Mouse (Mus musculus) spleen, adult 2 months (tissue): ENCODE results near the gene Sars. TPM values are rescaled to one million over a fixed set of nuclear protein-coding genes. Genes with fewer than 3 reads are reported as not detected.

ENCODE experiments used
- DNase-seq, 2 experiments: peaks; one replicate each; pipeline versions ENCODE4 v3.0.0 to v3.0.0-alpha.2; 2012 to 2021; ENCODE audit warnings: low spot score in 2 of 2, low read depth in 1 of 2
- H3K27ac ChIP-seq: fragments of 200-500 bp; 2 replicates; pipeline ENCODE4 v1.5.1; 2012; ENCODE audit warnings: low read length, inconsistent platforms; ENCODE audit not compliant: insufficient read depth
- H3K27me3 ChIP-seq: fragments of 200-500 bp; 2 replicates; pipeline ENCODE4 v1.6.1; 2012; ENCODE audit warnings: mild to moderate bottlenecking, moderate library complexity, low read length, inconsistent platforms; ENCODE audit not compliant: control insufficient read depth, insufficient read depth
- H3K36me3 ChIP-seq: fragments of 200-500 bp; 2 replicates; pipeline ENCODE4 v1.6.1; 2012; ENCODE audit warnings: mild to moderate bottlenecking, low read length, inconsistent platforms; ENCODE audit not compliant: control insufficient read depth, insufficient read depth
- H3K4me1 ChIP-seq: fragments of 200-500 bp; 2 replicates; pipeline ENCODE4 v1.6.1; 2011; ENCODE audit warnings: inconsistent platforms; ENCODE audit not compliant: control insufficient read depth, insufficient read depth, insufficient read length
- H3K4me3 ChIP-seq: fragments of 200-500 bp; 2 replicates; pipeline ENCODE4 v1.5.1; 2011; ENCODE audit warnings: mild to moderate bottlenecking, inconsistent platforms; ENCODE audit not compliant: insufficient read depth, insufficient read length; ENCODE audit errors: extremely low read depth
- CTCF ChIP-seq: fragments of 200-500 bp; IDR thresholded peaks from 2 replicates; pipeline ENCODE4 v1.5.1; 2011; ENCODE audit warnings: mild to moderate bottlenecking, inconsistent platforms; ENCODE audit not compliant: insufficient read depth, insufficient read length, insufficient replicate concordance; ENCODE audit errors: extremely low read depth
- POLR2A ChIP-seq: fragments of 200-500 bp; IDR thresholded peaks from 2 replicates; pipeline ENCODE4 v1.6.1; 2011; ENCODE audit warnings: low read depth, low read length, inconsistent platforms
- WGBS: fragments of 180-500 bp; shearing (Covaris S2); methylation state at CpG from one replicate; pipeline ENCODE4 v1.1.7; 2018; 5-methylcytosine and 5-hydroxymethylcytosine counted together
- polyA plus RNA-seq: library from polyadenylated mRNA; depleted of rRNA; stranded (reverse); fragments of >200 nt; gene quantifications from 2 replicates; pipeline ENCODE4 v1.2.3, GENCODE M21; 2012

Sars gene
- polyA plus RNA-seq, 1 experiment: 22.2 TPM

DNA sequence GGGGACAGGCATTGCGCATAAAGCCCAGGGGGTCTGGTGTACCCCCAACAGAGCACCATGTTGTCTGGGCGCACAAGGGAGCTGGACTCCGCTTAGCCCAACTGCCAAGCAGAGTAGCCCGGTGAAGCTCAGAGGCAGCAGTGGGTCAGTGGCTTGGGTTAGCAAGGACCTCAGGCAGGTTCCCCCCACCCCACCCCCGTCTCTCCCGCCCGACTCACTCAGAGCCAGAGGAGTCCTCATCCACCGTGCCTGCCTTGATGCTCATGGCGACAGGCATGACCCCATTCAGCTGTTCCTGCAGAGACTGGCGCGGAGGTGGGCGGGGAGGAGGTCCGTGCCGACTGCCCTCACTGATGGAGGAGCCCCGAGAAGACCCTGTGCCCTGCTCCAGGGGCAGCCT lies 52.2 kb downstream of the Sars start:
- Histone ChIP-seq H3K4me1 (no peaks in the 10 kb centered on the region), H3K36me3 (no peaks in the 10 kb centered on the region), H3K4me3 (no peak overlapping the region), H3K27me3 (no peaks in the 10 kb centered on the region), H3K27ac (no peak overlapping the region)
- TF ChIP-seq POLR2A (no peak), CTCF (no peak)
- no peak for DNase-seq
- WGBS: 87% methylated on average over 15 of the region's 15 CpGs

- Histone ChIP-seq H3K27ac (no peak overlapping the region), H3K4me1 (no peaks in the 10 kb centered on the region), H3K27me3 (no peaks in the 10 kb centered on the region), H3K4me3 (no peak overlapping the region), H3K36me3 (no peaks in the 10 kb centered on the region)
- DNase-seq: no peak
- no peak for TF ChIP-seq CTCF
- no peak for TF ChIP-seq POLR2A
- 69% methylated on average over 10 of the region's 10 CpGs for WGBS
Measured at GRCm38 (mm10) chr3:108392299-108392698, 52.7 kb downstream of the Sars start.

- peak; percentile 91 to 92 for DNase-seq
- H3K4me1 ChIP-seq: no peaks in the 10 kb centered on the region
- TF ChIP-seq POLR2A: no peak
- TF ChIP-seq CTCF: peak; percentile 98
- WGBS: 0% methylated on average over 5 of the region's 5 CpGs
- no peaks in the 10 kb centered on the region for H3K27me3 ChIP-seq
- no peak overlapping the region for H3K4me3 ChIP-seq
- H3K27ac ChIP-seq: no peak overlapping the region
- no peaks in the 10 kb centered on the region for H3K36me3 ChIP-seq
Measured at GRCm38 (mm10) chr3:108389111-108389545, 55.9 kb downstream of the Sars start.

DNA sequence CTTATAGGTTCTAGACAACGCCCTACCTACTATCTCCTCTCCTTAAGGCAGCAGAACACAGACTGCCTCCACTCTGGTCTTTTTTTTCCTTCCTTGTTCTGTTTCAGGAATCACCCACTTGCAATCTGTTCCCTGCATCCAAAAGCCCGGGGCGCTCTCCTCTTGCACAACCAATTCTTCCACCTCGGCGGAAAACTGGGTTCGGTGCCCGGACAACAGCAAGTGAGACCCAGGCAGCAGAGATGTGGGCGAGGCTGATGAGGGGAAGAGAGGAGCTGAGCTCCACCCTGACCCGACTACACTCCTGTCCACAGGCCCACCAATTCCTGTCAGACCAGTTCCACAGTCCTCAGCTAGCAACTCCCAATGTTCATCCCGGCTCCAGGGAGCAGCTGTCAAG lies 58.8 kb downstream of the Sars start:
- no peak overlapping the region for H3K27ac ChIP-seq
- H3K36me3 ChIP-seq: no peaks in the 10 kb centered on the region
- no peaks in the 10 kb centered on the region for H3K27me3 ChIP-seq
- peaks cover 6% of the 10 kb centered on the region; the same call in 1 of the 2 replicates for H3K4me1 ChIP-seq
- no peak for DNase-seq
- TF ChIP-seq CTCF (no peak), POLR2A (no peak)
- no peak overlapping the region for H3K4me3 ChIP-seq
- 97% methylated on average over 10 of the region's 10 CpGs for WGBS

DNA sequence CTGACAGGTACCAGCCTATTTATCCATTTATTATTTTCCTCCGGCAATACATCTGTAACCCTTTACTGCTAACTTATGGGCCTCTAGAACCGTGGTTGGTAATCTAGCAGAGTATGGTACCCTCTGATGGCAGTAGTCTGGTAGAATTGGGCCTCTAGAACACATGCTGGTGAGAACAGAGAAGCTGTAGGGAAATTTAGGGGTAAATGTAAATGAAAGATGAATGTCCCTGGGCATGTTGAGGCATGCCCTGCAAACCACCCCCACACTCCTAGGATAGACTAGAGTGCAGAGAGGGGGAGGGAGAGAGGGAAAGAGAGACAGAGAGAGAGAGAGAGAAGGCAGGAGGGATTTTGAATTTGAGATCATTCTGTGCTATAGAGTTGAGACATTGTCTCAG lies 60.6 kb downstream of the Sars start:
- Histone ChIP-seq H3K27ac (no peak overlapping the region), H3K4me3 (no peak overlapping the region), H3K4me1 (peaks cover 6% of the 10 kb centered on the region; the same call in 1 of the 2 replicates), H3K27me3 (no peaks in the 10 kb centered on the region), H3K36me3 (no peaks in the 10 kb centered on the region)
- no peak for TF ChIP-seq POLR2A
- TF ChIP-seq CTCF: no peak
- no peak for DNase-seq
- 80% methylated on average over 2 of the region's 2 CpGs for WGBS

DNA sequence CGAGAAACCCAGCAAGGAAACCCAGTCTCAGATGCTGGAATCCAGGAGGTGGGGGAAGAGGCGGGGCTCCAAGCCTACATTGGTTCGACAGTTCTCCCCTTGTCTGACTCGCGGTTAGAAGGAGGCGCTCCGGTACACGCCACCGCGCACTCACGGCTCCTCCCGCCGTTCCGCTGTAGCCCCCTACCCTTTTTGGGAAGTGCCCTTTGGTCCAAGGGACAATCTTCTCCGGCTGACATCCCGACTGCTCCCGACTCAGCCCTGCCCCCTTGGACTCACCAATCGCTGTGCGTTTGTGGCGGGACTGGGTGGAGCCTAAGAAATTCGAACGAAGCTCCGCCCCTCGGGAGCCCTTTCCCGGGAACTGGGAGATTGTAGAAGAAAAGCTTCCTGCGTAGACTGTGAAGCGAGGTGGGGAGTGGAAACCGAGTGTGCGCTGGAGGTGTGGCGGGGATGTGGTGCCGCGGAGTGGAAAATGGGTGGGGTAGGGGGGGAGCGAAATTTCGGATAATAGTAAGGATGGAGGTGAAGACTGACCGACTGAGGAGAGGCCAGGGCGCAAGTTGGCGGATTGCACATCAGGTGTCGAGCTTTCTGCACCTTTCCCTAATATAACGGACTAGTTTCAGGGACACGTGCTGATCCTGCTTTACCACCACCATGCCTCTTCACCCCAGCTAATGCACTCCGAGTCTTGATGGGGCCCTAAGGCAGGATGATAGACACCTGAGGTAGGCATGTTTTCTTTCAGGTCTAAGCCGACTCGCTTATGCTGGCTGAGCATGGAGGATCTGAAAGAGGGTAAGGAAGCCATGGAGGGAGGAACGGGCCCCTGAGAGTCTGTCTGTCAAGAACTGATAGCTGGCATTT lies 61.3 kb downstream of the Sars start, which contains the start of gene Psrc1:
Gene Psrc1 (plus strand): TSS at position 355 of the 870 bp plus-strand sequence.
- WGBS: 3% methylated on average over 44 of the region's 44 CpGs
- DNase-seq: peak in 1 of 2 experiments; percentile 67
- no peak within 1 kb of the TSS for H3K27ac ChIP-seq
- no peaks in the 10 kb centered on the region for H3K27me3 ChIP-seq
- peak within 1 kb of the TSS; percentile 98 for H3K4me3 ChIP-seq
- H3K36me3 ChIP-seq: no peaks in the 10 kb centered on the region
- no peak for TF ChIP-seq POLR2A
- TF ChIP-seq CTCF: no peak
- H3K4me1 ChIP-seq: peaks cover 6% of the 10 kb centered on the region; the same call in 1 of the 2 replicates

- TF ChIP-seq POLR2A: no peak
- TF ChIP-seq CTCF: no peak
- WGBS: 55% methylated on average over 14 of the region's 14 CpGs
- Histone ChIP-seq H3K27me3 (no peaks in the 10 kb centered on the region), H3K4me3 (no peak overlapping the region), H3K4me1 (peaks cover 6% of the 10 kb centered on the region; the same call in 1 of the 2 replicates), H3K27ac (no peak overlapping the region), H3K36me3 (no peaks in the 10 kb centered on the region)
- no peak for DNase-seq
Measured at GRCm38 (mm10) chr3:108381945-108382875, 62.8 kb downstream of the Sars start.
